Comparison of ENCODE assay signal across 9 mouse cellular contexts in the genomic region with DNA sequence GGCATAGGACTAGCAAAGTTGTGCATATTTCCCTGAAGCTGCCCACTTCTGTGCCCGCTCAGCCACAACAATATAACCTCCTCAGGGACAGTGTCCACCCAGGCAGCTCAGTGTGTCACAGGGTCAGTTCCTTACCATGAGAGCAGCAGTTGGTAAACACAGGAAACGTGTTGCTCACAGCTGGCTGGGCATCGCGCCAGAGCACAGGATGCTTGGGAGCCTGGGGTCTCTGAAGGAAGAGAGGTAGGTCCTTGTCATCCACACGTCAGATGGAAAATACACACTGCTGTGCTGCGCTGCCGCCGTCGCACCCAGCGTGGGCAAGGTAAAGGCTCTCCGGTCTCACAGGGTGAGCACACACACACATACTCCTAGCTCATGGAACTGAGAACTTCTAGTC.
DNase-seq lines count a peak whose midpoint lies in the region; ATAC-seq and TF ChIP-seq lines count a peak whose summit lies in the region.
"Had no signal": no experiment of that assay in that cellular context is flagged by ENCODE, and none has a peak within 500 bp of the region (broad histone marks: within the 10 kb centered on the region; RNA-seq: fewer than 3 reads in every experiment).

No protein-coding gene starts in this region.

- 47% methylated on average over 11 of the region's 11 CpGs for WGBS in kidney, embryonic 14.5 days
- 80% methylated on average over 11 of the region's 11 CpGs for WGBS in hindbrain, embryonic 16.5 days
- WGBS in hindbrain, embryonic 12.5 days: 81% methylated on average over 11 of the region's 11 CpGs

- H3K36me3 ChIP-seq in kidney, embryonic 14.5 days (ENCODE audit: control insufficient read depth, insufficient read depth, low read length): no peaks in the 10 kb centered on the region
- no peaks in the 10 kb centered on the region for H3K36me3 ChIP-seq in hindbrain, embryonic 16.5 days (ENCODE audit: control insufficient read depth, insufficient read depth, low read length)
- 0 out of 2 replicates have a peak, but pooled peaks cover 4% of the 10 kb centered on the region for H3K36me3 ChIP-seq in hindbrain, embryonic 12.5 days

- H3K9me3 ChIP-seq in kidney, embryonic 14.5 days (ENCODE audit: control insufficient read depth, low read length): no peaks in the 10 kb centered on the region
- H3K9me3 ChIP-seq in hindbrain, embryonic 16.5 days (ENCODE audit: control insufficient read depth, low read length): no peaks in the 10 kb centered on the region
- no peaks in the 10 kb centered on the region for H3K9me3 ChIP-seq in hindbrain, embryonic 12.5 days (replicated peaks)
- H3K9me3 ChIP-seq: G1E had no signal

- H3K27ac ChIP-seq in kidney, embryonic 14.5 days (ENCODE audit: low read depth, low read length): no peak overlapping the region
- peak overlapping the region; percentile 12; the same call in 1 of the 2 replicates for H3K27ac ChIP-seq in bone marrow macrophage, adult 2 months (ENCODE audit: insufficient read depth, low read depth, low read length)
- H3K27ac ChIP-seq in hindbrain, embryonic 16.5 days (ENCODE audit: low read depth, low read length): no peak overlapping the region
- H3K27ac ChIP-seq in hindbrain, embryonic 12.5 days: no peak overlapping the region

- H3K4me2 ChIP-seq in kidney, embryonic 14.5 days (replicated peaks; ENCODE audit: low read depth, low read length): no peak overlapping the region
- H3K4me2 ChIP-seq in hindbrain, embryonic 16.5 days (ENCODE audit: low read length): no peak overlapping the region
- no peak overlapping the region for H3K4me2 ChIP-seq in hindbrain, embryonic 12.5 days (replicated peaks)

- no peak for TF ChIP-seq CTCF in bone marrow macrophage, adult 2 months (IDR thresholded peaks at IDR 0.05; ENCODE audit: low read depth, low read length)

- peaks cover 20% of the 10 kb centered on the region for H3K4me1 ChIP-seq in kidney, embryonic 14.5 days (ENCODE audit: control insufficient read depth, insufficient read depth, low read length)
- H3K4me1 ChIP-seq in bone marrow macrophage, adult 2 months (ENCODE audit: control insufficient read depth, insufficient read depth, low read length): peaks cover 44% of the 10 kb centered on the region
- no peaks in the 10 kb centered on the region for H3K4me1 ChIP-seq in hindbrain, embryonic 16.5 days (ENCODE audit: control insufficient read depth, insufficient read depth, low read depth, low read length)
- peaks cover 14% of the 10 kb centered on the region; the same call in 1 of the 2 replicates for H3K4me1 ChIP-seq in hindbrain, embryonic 12.5 days

- no peak overlapping the region for H3K9ac ChIP-seq in kidney, embryonic 14.5 days (ENCODE audit: low read depth, low read length)
- H3K9ac ChIP-seq in hindbrain, embryonic 16.5 days (ENCODE audit: low read depth, low read length): no peak overlapping the region
- no peak overlapping the region for H3K9ac ChIP-seq in hindbrain, embryonic 12.5 days

- H3K4me3 ChIP-seq in kidney, embryonic 14.5 days (ENCODE audit: low read length): no peak overlapping the region
- no peak overlapping the region for H3K4me3 ChIP-seq in bone marrow macrophage, adult 2 months (ENCODE audit: insufficient read depth, low read length)
- H3K4me3 ChIP-seq in hindbrain, embryonic 16.5 days (ENCODE audit: low read length): no peak overlapping the region
- H3K4me3 ChIP-seq in hindbrain, embryonic 12.5 days: no peak overlapping the region

- H3K27me3 ChIP-seq in kidney, embryonic 14.5 days (ENCODE audit: control insufficient read depth, insufficient read depth, low read length): no peaks in the 10 kb centered on the region
- H3K27me3 ChIP-seq in hindbrain, embryonic 16.5 days (replicated peaks; ENCODE audit: control insufficient read depth, insufficient read depth, low read length): no peaks in the 10 kb centered on the region
- no peaks in the 10 kb centered on the region for H3K27me3 ChIP-seq in hindbrain, embryonic 12.5 days

- no peak for DNase-seq in kidney, adult 8-10 months
- peak; percentile 66 for DNase-seq in kidney, postnatal 14 days
- DNase-seq in spleen, postnatal 36 days (ENCODE audit: low spot score in 2 of 2): peak; percentile 64 to 65

- TF ChIP-seq POLR2A in bone marrow macrophage, adult 2 months (IDR thresholded peaks at IDR 0.05; ENCODE audit: borderline replicate concordance, low read depth, low read length): no peak

- ATAC-seq in kidney, embryonic 14.5 days (ENCODE audit: low FRiP score, low TSS enrichment): peak; percentile 70
- no peak for ATAC-seq in megakaryocyte-erythroid progenitor cell, adult 5-6 weeks (replicated peaks; ENCODE audit: low FRiP score, low TSS enrichment, poor library complexity, severe bottlenecking)
- no peak for ATAC-seq in hindbrain, embryonic 16.5 days
- no peak for ATAC-seq in hindbrain, embryonic 12.5 days (ENCODE audit: low FRiP score)

Comparison
In these comparisons a context has a peak if more than half of its experiments do, and no peak if none do; other contexts are left out.
1. DNase-seq: peak in kidney, postnatal 14 days (single experiment) and spleen, postnatal 36 days (2 of 2); none in kidney, adult 8-10 months (0 of 2).